Mouse (Mus musculus): ENCODE measurements at regions not wholly inside any gene's neighbourhood (a gene's known extent, or its start where the extent isn't known, plus 50 kb on each side); places are given as distances from the start of the nearest gene placed in this dataset.

DNA sequence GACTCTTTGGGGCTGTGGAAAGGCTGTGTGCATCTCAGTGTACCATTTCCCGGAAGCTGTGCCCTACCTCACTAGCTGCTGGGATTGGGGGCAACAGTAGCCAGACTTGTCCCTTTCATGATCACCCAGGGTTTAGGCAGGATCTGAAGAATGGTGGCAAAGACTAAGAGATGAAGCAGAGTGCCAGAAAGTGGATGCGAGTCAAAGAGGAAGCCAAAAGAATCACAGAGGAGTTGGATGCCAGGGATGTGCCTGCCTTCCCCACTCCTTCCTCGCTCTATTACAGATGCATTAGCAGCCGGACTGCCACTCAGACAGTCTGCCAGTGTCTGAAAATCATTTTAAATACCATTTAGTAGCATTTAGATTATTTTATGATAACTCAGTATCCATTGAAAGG, 271.5 kb upstream of the Slc24a2 start:
- DNase-seq (ENCODE audit: low spot score): no peak

DNA sequence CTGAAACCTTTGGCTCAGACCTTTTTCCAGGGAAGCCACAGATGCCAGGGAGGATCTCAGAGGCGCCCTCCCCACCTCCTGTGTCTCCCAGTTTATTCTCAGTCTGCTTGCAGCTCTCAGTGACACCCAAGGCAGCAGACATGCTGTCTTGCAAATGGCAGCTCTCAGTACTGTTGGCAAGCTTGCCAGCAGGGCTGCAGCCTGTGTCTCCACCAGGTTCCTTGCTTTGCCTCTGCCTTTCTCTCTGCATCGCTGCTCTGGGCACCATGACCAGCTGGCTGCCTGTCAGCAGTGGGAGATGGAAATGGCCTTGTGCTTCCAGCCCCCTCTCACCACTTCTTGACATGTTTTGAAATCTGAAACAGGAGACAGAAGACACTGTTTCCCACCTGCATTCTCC, 270.2 kb upstream of the Slc24a2 start:
- DNase-seq (ENCODE audit: low spot score): no peak

DNA sequence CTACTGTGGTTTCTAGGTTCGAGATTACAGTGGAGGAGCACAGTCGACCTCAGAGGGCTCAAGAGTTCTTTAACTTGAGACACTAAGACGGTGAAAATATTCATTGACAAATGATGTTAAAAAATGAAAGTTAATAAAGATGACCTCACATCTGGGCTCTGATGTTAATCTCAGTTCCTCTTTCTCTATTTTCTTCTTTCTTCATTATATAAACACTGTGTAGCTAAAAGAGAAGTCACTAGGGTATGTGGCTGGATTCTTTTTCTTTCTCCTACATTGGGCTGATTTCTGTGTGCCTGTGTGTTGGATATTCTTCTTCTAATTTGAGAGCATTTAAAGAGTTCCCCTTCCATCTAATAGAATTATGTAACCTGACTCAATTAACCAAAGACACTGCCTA, 257.5 kb upstream of the Slc24a2 start:
- DNase-seq (ENCODE audit: low spot score): no peak

DNA sequence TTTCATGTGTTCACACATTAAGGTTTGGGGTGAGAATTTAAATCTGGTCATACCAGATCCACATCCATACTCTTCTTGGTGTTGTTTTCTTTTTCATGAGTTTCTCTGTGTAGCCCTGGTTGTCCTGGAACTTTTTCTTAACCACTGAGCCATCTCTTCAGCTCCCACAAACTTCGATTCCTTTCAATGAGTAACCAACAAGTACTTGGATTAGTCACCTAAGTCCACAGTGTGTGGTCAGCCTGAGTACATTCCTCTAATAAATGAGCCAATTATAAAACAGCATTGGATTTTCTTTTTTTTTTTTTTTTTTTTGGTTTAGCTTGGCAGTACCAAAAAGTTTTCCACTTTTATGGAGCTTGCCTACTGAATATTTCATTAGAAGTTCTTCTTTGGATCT, 245.3 kb upstream of the Slc24a2 start:
- no peak for DNase-seq (ENCODE audit: low spot score)

DNA sequence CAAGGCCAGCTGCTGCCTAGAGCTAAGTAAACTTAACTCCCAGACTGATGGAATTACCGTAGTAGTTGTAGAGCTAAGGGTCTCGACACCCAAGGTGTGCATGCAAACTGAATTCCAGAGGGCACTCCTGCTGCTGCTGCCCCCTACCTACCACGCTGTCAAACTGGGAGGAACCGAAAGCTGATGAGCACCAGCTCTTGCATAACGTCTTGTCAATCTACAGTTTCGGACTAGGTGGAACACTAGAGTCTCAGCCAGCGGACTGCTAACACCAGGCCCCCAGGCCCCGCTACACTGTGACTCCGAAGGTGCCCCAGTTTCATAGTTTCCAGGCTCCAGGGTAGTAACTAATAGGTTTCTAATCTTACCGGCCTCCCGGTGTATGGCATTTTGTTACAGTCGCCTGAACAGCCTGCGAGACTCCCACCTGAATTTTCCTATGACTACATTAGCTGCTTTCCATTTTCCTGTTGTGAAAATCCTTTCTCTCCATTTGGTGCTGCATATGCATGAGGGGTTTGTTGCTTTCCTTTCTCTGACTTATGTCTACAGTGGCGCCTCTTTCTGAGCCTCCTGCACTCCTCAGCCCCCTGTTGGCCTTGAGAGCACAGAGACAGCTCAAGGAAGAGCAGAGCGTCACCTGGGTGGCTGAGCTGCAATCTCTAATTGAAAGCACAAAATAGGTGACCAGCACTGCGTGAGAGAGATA, 243.2 kb upstream of the Slc24a2 start:
- no peak for DNase-seq (ENCODE audit: low spot score)

DNA sequence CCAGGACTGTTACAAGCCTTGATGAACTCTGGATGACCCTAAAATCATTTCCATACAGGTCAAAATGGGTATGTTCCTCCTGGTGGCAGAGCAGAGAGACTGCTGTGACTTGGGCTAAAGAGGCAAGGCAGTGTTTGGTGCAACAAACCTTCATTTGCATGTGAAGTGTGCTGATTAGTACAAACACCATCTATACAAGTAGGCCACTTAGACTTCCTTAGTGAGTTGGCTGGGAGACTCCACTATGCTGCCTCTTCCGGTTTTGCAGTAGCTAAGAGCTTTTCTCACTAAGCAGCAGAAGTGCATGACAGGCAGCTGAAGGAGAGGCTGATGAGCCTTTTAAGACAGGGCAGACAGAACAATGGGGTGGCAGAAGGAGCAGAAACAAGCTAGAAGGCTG, 242.5 kb upstream of the Slc24a2 start:
- no peak for DNase-seq (ENCODE audit: low spot score)

DNA sequence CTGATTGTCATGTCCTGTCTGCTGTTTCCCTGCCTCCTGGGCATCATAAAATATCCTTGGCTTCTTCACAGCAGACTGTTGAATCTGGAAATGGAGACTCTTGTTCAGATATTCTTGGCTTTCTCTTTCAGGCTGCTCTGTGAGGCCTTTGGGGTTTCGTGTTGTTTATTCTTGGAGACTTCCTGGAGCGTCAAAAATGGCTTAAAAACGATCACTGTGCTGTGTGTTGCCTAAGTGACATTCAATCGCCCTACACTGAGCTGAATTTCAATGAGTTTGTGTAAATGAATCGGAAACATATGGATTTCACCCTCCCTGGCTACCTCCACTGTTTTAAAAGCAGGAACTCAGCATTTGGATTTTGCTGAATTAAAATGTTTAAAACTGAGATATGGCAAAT, 241.1 kb upstream of the Slc24a2 start:
- no peak for DNase-seq (ENCODE audit: low spot score)

DNA sequence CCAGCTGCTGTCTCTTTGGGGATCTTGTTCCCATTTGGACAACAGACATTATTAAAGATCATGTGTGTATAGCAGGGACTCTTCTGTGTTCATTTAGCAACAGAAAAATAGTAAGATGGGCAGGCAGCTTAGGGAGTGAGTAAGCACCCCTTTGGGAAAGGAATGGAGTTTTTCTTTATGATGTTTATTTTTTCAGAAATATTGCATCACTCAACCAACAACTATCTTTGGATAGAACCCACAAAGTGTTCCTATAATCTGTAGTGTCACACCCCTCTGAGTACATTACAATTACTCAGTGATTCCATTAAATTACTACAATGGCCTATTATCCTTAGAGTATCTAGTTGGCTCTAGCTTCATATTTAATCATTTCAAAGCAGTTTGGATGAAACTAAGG, 237.3 kb upstream of the Slc24a2 start:
- DNase-seq (ENCODE audit: low spot score): no peak

DNA sequence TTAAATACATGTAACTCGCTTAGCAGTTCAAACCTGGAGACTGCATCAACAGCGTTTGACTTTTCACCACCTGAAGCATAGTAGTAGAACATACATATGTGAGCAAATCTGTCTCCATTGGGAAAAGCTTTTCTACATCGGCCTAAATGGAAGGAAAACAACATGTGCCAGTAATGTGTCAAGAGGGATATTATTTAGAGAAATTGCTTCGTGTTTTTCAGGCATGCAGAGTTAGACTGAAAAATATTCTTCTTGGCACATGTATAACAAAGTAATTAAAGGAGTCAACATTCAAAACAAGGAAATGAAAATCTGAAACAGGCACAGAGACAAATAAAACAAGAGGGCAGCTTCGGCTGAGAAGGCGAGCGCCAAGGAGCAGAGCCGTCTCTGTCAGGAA, 236.7 kb upstream of the Slc24a2 start:
- DNase-seq (ENCODE audit: low spot score): no peak

DNA sequence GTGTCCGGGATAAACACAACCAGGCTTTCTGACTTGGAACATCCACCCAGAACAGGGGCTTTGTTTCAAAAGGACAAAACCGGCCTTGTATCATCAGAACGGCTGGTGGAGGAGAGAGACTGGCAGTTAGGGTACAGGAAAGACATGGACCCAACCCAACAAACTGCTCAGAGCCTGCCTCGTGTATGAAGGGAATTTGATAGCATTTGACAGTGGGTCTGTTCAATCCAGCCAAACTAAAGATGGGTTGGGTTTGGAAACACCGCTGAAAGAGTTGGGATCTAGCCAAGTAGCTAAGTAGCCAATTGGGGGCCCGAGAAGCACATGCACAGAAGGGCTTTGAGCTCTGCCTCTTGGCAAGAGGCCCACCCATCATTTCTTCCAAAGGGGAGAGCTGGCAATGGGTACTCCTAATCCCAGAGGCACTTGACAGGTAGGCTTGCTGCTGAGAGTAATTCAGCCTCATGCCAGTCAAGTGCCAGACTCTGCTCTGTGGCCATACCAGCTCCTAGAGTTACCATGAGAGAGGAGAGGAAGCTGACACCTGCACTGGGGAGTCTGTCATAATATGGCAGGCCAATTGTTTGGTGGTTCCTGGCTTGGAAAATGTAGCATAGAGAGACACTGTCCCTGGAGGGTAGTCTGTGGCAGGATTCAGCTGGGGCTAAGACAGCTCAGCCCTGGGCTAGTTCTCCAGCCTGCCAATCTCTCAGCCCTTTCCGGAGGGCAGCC, 231.1 kb upstream of the Slc24a2 start:
- DNase-seq (ENCODE audit: low spot score): no peak

DNA sequence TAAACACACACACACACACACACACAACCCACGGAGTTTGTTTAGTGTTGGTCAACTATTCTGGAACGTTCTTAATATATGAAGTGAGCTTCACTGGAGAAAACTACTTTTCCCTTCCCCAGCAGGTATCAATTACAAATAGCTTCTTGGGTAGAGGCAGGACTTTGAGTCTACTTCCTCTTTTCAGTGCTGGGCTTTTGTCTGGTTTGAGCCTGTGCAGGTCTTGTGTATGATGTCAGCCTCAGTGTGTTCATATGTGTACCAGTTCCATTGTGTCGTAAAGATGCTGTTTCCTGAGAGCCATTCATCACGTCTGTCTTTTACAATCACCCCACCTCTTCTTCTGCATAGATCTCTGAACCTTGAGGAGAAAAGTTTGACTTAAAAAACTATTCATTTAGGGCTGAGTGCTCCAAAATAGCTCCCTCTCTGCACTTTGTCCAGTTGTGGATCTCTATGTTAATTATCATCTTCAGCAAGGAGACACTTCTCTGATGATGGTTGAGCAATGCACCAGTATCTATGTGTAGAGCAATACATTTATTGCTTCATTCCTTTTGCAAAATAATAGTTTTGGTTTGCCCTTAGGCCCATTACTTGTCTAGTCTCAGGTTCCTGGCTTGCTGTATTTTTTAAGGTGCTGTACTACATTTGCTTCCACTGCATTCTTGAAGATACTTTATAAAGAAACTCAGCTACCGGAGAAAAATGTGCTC, 225.7 kb upstream of the Slc24a2 start:
- no peak for DNase-seq (ENCODE audit: low spot score)

DNA sequence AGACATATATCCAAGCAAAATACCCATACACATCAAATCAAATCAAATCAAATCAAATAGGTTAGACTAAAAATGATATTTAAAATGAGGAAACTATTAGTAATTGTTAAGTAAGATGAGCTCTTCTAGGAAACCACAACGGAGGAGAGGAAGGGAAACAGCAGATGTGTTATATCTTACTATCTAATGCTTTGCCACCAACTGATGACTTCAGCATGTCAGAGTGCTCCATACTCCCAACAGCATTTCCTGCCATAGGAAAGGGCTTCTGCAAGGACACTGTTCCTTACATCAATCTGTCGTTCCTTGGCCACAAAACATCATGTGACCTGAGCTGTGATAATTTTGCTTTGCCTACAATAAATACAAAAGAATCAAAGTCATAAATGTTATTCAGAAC, 221.8 kb upstream of the Slc24a2 start:
- no peak for DNase-seq (ENCODE audit: low spot score)

DNA sequence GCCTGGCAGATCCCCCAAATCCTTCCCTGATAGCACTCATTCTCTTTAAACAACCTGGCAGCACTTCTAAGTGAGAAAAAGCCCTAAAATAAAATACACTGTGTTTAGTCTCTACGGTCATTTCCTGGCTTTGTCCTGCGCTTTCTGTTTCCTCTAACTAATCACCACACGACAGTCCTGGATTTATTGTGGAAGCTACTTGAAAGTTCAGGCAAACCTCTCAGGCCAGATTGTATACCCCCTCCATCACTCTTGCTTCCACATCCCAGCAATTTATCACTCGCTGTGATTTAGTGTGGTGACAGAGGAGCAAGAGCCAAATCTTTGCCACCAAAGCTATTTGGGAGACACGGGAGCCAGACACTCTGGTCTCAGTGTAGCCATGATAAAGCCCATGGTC, 221.0 kb upstream of the Slc24a2 start:
- DNase-seq (ENCODE audit: low spot score): no peak

DNA sequence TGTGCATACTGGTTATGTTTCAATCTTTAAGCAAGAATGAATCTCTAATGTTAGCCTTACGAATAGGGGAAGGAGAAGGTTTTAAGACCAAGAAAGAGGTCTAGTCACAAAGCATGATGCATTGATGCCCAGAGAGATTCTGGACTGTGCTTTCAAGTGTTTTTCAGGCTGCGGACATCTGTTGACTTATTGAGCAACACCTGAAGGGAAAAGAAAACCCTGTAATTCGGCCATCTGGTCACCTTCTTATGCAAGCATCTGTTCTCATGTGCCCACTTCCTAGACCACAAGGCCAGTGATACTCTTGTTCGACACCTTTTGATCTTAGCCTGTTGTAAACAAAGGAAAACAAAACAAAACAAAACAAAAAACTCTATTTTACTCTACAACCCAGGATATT, 218.1 kb upstream of the Slc24a2 start:
- DNase-seq (ENCODE audit: low spot score): no peak

DNA sequence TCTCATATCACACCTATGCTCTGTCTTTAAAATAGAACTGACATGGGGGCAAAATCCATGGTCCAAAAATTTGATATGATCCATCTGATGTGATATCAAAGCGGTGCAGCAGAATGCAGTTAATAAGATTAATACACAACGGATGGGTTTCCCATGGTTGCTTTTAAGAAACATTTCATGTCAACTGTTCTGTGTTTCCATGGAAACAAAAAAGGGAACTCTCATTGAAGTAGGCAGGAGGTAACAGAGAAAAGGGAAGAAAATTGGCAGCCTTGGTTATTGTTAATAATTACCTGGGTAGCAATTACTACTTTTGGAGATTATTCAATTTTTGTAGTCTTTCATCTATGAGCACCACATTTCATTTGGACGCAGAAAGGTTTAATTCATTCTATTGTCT, 216.6 kb upstream of the Slc24a2 start:
- no peak for DNase-seq (ENCODE audit: low spot score)

DNA sequence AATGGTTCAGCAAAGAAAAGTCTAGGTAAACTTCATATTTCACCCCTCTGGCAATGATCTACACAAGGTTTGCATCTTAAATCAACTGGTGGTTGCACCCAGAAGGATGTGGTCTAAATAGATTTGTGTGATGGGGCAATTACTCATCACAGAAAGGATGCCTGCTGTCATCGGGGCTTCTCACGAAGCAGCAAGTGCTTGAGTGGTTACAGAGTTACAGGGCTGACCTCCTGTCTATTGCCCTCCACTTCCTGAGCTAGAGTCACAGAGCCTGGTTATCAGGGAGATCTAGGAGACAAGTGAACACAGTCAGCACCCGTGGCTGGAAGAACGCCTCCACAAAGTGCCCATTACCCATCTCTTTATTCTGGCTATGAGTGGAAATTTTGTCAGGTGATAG, 203.9 kb upstream of the Slc24a2 start:
- DNase-seq (ENCODE audit: low spot score): no peak

DNA sequence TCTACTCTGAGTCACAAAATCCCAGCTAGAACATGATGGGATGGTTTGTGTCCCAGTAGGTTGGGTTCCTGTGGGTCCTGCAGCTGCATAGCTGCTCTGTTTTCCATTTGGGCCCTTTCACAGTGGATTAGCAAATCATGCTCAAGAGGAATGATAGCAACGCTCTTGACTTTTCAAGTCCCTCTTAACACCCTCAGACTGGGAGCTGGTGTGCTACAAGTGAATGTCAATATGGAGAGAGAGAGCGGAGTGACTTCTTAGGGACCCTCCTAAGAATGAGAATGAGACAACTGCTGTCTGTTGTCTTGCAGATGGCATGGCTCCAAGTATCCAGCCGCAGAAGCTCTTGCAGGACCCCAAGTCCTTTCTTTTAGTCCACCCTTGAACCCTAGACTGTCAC, 198.1 kb upstream of the Slc24a2 start:
- DNase-seq (ENCODE audit: low spot score): peak; percentile 2

DNA sequence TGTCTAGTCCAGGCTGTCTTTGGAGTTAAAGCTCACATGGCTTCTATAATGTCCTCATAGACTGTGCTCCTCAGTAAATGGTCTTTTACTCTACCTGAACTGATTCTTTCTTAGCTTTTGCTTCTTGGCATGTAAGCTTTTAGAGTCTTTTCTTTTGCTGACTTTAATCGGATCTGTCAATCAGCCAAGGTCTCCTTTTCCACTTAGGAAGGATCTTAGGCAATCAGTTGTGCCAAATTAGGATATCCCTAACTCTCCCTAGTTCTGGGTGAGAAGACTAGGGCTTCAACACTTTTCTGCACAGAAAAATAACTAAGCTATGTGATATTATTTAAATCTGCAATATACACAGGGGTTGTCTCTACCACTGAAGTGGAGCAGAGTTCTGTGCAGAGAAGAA, 193.8 kb upstream of the Slc24a2 start:
- no peak for DNase-seq (ENCODE audit: low spot score)

DNA sequence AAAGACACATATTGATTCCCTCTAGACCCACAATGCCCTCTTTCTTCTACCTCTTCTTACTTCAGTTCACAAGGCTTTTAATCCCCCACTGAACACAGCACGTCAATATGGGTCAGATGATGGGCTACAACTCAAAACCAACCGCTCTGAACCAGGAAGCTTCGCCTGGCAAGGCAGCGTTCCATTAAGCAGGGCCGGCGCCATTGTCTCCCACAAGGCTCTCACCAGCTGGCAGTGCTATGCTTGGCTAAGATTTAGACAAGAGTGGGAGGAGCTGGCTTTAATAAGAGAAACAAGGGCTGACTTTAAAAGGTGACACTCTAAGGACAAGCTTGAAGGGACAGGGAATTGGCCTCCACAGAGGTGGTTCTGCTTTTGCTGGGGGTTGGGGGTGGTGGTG, 192.3 kb upstream of the Slc24a2 start:
- DNase-seq (ENCODE audit: low spot score): no peak

DNA sequence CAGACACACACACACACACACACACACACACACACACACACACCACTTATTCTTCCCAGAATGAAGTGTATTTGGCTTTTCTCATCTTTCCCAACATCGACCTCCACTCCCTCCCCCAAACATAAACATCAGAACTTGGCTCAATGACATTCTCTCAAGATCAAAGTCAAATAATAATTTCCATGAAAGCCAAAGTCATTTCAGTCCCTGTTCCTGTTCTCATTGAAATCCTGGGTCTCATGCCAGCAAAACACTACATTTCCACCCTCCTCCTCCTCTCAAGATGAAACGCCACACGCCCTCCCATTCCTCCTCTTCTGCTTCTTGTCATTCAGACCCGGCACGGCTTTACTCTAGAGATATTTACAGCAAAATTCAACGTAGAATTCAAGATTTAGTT, 173.1 kb upstream of the Slc24a2 start:
- no peak for DNase-seq (ENCODE audit: low spot score)

DNA sequence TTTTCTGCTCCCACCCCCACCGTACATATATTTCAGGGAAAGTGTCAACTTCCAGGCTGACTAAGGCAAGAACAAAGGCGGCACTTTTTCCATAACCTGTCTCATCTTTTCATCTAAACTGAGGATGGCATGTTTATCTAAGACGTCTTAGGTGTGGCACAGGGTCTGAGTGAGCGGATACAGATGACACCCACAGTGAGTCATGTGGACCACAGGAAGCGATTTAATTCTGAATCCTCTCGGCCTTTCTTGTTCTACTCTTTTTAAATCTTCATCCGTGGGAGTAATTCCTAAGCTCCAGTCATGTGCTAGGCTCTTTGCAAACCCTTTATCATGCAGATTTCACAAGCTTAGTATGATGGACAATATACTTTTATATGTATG, 171.9 kb upstream of the Slc24a2 start:
- no peak for DNase-seq (ENCODE audit: low spot score)

DNA sequence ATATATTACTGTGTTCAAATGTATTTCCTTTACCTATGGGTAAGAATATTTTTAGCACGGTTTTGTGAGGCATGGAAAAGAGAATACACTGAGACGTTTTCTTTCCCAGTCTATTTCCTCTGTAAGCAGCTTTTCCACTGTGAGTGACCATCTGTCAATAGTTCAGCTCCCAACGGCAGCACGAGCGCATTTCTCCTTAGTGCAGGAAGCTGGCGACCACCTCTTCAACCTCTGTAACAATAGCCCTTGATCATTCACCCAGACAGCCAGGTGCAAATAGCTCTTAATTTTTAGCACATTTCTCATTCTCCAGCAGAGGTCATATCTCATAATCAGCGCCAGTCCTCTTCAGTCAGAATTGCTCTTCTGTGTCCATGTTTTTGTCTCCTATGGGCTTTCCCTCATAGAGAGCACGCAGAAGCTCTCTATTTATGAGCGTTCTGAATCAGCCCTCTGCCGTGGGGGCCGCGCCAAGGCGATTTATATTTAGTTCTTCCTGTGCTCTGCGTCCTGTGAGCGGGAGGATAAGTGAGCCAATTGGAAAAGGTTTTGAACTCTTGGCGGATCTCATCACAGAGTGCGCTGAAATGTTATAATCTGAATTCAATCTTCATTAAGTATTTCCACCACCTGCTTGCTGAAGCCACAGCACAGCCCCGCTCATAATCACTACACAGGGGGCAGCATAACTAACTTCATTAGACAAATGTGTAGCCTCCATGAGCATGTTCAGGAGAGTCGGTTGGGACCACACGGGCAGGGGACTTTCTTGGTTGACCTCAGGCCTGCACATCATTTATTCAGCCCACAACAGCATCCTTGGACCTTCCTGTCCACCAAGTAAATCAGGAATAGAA, 171.3 kb upstream of the Slc24a2 start:
- DNase-seq (ENCODE audit: low spot score): peak; percentile 31
